Comparison of ENCODE assay signal across 9 mouse cellular contexts in genomic region chr12:103995292-103996072, GRCm38 (mm10). TPM values are rescaled to one million over a fixed set of nuclear protein-coding genes. Genes with fewer than 3 reads are reported as not detected.
DNase-seq lines count a peak whose midpoint lies in the region; ATAC-seq lines count a peak whose summit lies in the region.
"Had no signal": no experiment of that assay in that cellular context is flagged by ENCODE, and none has a peak within 500 bp of the region (broad histone marks: within the 10 kb centered on the region; RNA-seq: fewer than 3 reads in every experiment).

No protein-coding gene starts in this region.

- no peaks in the 10 kb centered on the region for H3K36me3 ChIP-seq in neural tube, embryonic 15.5 days

- H3K9me3 ChIP-seq in neural tube, embryonic 15.5 days (replicated peaks) = no peaks in the 10 kb centered on the region

- H3K9ac ChIP-seq in neural tube, embryonic 15.5 days (replicated peaks) = no peak overlapping the region

- H3K4me2 ChIP-seq in neural tube, embryonic 15.5 days = no peak overlapping the region

- ATAC-seq in neural tube, embryonic 15.5 days (ENCODE audit: low FRiP score) = peak; percentile 81

- DNase-seq in B cell, adult 2 months = peak; percentile 64 to 67
- DNase-seq in Muller cell, postnatal 12 days (ENCODE audit: inconsistent ontology term) = peak; percentile 52
- peak; percentile 70 for DNase-seq in cerebellum, adult 8-10 months
- DNase-seq in gastrocnemius, adult 8-10 months (ENCODE audit: low spot score in 2 of 2) = peak; percentile 23 to 26
- DNase-seq in kidney, postnatal 10 days = peak; percentile 80
- peak; percentile 58 to 69 for DNase-seq in lung, adult 18-20 months
- DNase-seq in thymus, postnatal 36 days = peak; percentile 25 to 34

- WGBS in neural tube, embryonic 15.5 days = 45% methylated on average over 5 of the region's 5 CpGs

- no peaks in the 10 kb centered on the region; the same call in 1 of the 2 replicates for H3K4me1 ChIP-seq in neural tube, embryonic 15.5 days

- H3K4me3 ChIP-seq in neural tube, embryonic 15.5 days (replicated peaks) = no peak overlapping the region

- no peak overlapping the region for H3K27ac ChIP-seq in neural tube, embryonic 15.5 days (replicated peaks)

- H3K27me3 ChIP-seq in neural tube, embryonic 15.5 days (replicated peaks) = no peaks in the 10 kb centered on the region

RNA-seq across cellular contexts. Expression of gene Serpina11, which starts 5.7 kb away (rescaled TPM):
- not detected for total RNA-seq in gastrocnemius, adult 8-10 months (2022)
- polyA plus RNA-seq in neural tube, embryonic 15.5 days (2015; fragmentation: Nextera tagmentation; extraction: Ambion mirVana) = not detected in 2 replicates
- polyA plus RNA-seq: heart, embryonic 16.5 days had no signal

RNA-seq across cellular contexts. Expression of gene Serpina9, which starts 18.1 kb away (rescaled TPM):
- total RNA-seq in gastrocnemius, adult 8-10 months (2022) = not detected
- 0.73 TPM in 1 of 2 replicates, not detected in the other for polyA plus RNA-seq in neural tube, embryonic 15.5 days (2015; fragmentation: Nextera tagmentation; extraction: Ambion mirVana)

RNA-seq across cellular contexts. Expression of gene Serpina1e, which starts 36.7 kb away (rescaled TPM):
- under 1 TPM in 1 of 4 experiments, not detected in 3; 0.51 TPM for total RNA-seq in gastrocnemius, adult 8-10 months (2022)
- polyA plus RNA-seq in neural tube, embryonic 15.5 days (2015; fragmentation: Nextera tagmentation; extraction: Ambion mirVana) = 0.24 and 0.32 TPM in 2 replicates

RNA-seq across cellular contexts. Expression of gene Serpina12, which starts 48.8 kb away (rescaled TPM):
- under 1 TPM in 1 of 4 experiments, not detected in 3; 0.07 TPM for total RNA-seq in gastrocnemius, adult 8-10 months (2022)
- not detected in 2 replicates for polyA plus RNA-seq in neural tube, embryonic 15.5 days (2015; fragmentation: Nextera tagmentation; extraction: Ambion mirVana)
- polyA plus RNA-seq: heart, embryonic 16.5 days had no signal

Comparison
In these comparisons a context has a peak if more than half of its experiments do, and no peak if none do; other contexts are left out.
1. DNase-seq: peak in every context shown above with its lines; median percentile 80 in kidney, postnatal 10 days; 70 in cerebellum, adult 8-10 months; 66 in B cell, adult 2 months; 64 in lung, adult 18-20 months; 52 in Muller cell, postnatal 12 days; 30 in thymus, postnatal 36 days; 24 in gastrocnemius, adult 8-10 months.